Mouse (Mus musculus) intestine, embryonic 15.5 days (tissue): ENCODE measurements around the gene Fxyd5. TPM values are rescaled to one million over a fixed set of nuclear protein-coding genes. Genes with fewer than 3 reads are reported as not detected.
A peak's percentile ranks its signal among the peaks of the same experiment; 100 is the strongest.

Source experiments
- ATAC-seq: fragments of 200-750 bp; cut with Nextera tagmentation; 2 replicates; pipeline ENCODE4 v1.8.0; 2017; ENCODE audit warnings: moderate TSS enrichment, moderate library complexity
- H3K27ac ChIP-seq: fragments of 300-500 bp; sonication (generic); 2 replicates; pipeline ENCODE4 v1.5.1; 2015; ENCODE audit warnings: mild to moderate bottlenecking, inconsistent platforms
- H3K27me3 ChIP-seq: fragments of 300-500 bp; sonication (generic); replicated peaks from 2 replicates; pipeline ENCODE4 v1.6.1; 2015; ENCODE audit warnings: inconsistent platforms
- H3K36me3 ChIP-seq: fragments of 300-500 bp; sonication (generic); 2 replicates; pipeline ENCODE4 v1.6.1; 2015; ENCODE audit warnings: inconsistent platforms
- H3K4me1 ChIP-seq: fragments of 300-500 bp; sonication (generic); replicated peaks from 2 replicates; pipeline ENCODE4 v1.6.1; 2015; ENCODE audit warnings: inconsistent platforms
- H3K4me2 ChIP-seq: fragments of 300-500 bp; sonication (generic); replicated peaks from 2 replicates; pipeline ENCODE4 v1.6.1; 2015; ENCODE audit warnings: mild to moderate bottlenecking, inconsistent platforms
- H3K4me3 ChIP-seq: fragments of 300-500 bp; sonication (generic); replicated peaks from 2 replicates; pipeline ENCODE4 v1.5.1; 2015; ENCODE audit warnings: inconsistent platforms
- H3K9ac ChIP-seq: fragments of 300-500 bp; sonication (generic); 2 replicates; pipeline ENCODE4 v1.6.1; 2015; ENCODE audit warnings: inconsistent platforms
- H3K9me3 ChIP-seq: fragments of 300-500 bp; sonication (generic); 2 replicates; pipeline ENCODE4 v1.6.1; 2016; ENCODE audit warnings: inconsistent platforms
- WGBS: fragments of 180-500 bp; shearing (Covaris S2); methylation state at CpG from one replicate; pipeline ENCODE4 v1.1.7; 2015; 5-methylcytosine and 5-hydroxymethylcytosine counted together
- polyA plus RNA-seq: library from polyadenylated mRNA; unstranded; fragments of >200 nt; fragmentation: Nextera tagmentation; extraction: Ambion mirVana; gene quantifications from 2 replicates; pipeline ENCODE4 v1.2.1, GENCODE M21; 2015

The Fxyd5 gene
- polyA plus RNA-seq, 1 experiment from 2014 or later = 21.7 TPM

DNA sequence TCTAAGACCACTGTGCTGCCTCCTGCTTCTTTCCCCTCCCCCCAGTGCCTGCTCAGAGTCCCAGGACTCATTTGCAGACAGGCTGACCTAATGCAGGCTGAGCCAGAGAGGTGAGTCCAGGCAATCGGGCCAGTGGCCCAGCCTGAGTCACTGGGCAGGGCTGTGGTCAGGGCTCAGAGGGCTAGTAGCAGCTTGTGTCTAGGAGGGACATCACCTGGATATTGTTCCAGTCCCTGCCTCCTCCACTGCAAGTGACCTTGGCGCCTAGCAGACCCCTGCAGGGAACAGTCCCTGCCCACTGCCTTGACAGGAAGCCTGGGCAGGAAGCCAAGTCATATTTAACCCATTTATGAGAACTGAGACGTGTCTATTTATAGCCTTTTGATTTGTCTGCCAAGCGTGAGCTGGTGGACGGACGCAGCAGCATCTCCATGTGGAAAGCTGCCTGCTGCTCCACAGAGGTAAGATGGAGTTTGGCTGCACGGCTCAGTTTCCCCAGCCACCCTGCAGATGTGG is 41.7 kb downstream of the Fxyd5 start:
- no peaks in the 10 kb centered on the region for H3K9me3 ChIP-seq
- no peaks in the 10 kb centered on the region for H3K27me3 ChIP-seq
- H3K4me3 ChIP-seq = no peak overlapping the region
- no peak overlapping the region for H3K9ac ChIP-seq
- H3K27ac ChIP-seq = no peak overlapping the region
- peak; percentile 72 for ATAC-seq
- 17% methylated on average over 7 of the region's 7 CpGs for WGBS
- no peaks in the 10 kb centered on the region for H3K36me3 ChIP-seq
- H3K4me2 ChIP-seq = no peak overlapping the region; the same call in 1 of the 2 replicates
- H3K4me1 ChIP-seq = 0 out of 2 replicates have a peak, but pooled peaks cover 4% of the 10 kb centered on the region

DNA sequence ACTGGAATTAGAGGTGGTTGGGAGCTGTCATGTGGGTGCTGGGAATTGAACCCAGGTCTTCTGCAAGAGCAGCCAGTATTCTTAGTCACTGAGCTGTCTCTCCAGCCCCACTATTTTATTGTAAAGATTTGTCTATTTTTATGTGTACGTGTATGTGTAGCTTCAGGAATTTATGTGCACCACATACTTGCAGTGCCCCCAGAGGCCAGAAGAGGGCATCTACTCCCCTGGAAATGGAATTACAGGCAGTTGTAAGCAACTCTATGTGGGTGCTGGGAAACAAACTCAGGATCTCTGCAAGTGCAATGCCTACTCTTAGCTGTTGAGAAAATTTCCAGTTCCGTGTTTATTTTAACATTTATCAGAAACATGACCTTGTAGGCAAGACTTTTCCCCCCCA is 45.8 kb downstream of the Fxyd5 start:
- 96% methylated on average over 2 of the region's 2 CpGs for WGBS
- H3K4me2 ChIP-seq = no peak overlapping the region
- H3K9me3 ChIP-seq = no peaks in the 10 kb centered on the region

DNA sequence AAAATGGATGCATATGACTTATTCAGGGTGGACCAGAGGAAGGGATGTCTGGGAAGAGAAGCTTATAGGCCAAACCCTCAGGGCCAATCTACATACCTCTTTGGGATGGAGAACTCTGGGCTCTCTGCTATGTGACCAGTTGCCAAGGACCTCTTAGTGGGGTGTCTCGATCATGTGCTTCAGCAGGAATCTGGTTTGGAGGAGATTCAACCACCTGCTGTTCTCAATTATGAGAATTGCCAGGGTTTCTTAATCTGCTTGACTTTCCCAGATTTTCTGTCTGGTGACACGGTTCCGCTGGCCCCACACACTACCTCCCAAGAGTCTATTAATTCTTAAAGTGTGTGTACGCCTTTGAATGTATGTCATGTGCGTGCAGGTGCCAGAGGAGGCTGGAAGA is 48.3 kb downstream of the Fxyd5 start:
- H3K4me2 ChIP-seq = no peak overlapping the region
- H3K9ac ChIP-seq = no peak overlapping the region
- no peak for ATAC-seq
- WGBS = 91% methylated on average over 5 of the region's 5 CpGs
- no peak overlapping the region for H3K27ac ChIP-seq
- no peaks in the 10 kb centered on the region for H3K36me3 ChIP-seq
- H3K4me1 ChIP-seq = no peaks in the 10 kb centered on the region
- H3K27me3 ChIP-seq = no peaks in the 10 kb centered on the region
- H3K9me3 ChIP-seq = no peaks in the 10 kb centered on the region
- H3K4me3 ChIP-seq = no peak overlapping the region

More for the DNA sequence above, 45.8 kb downstream of the Fxyd5 start:
- no peak for ATAC-seq
- Histone ChIP-seq H3K4me1 (0 out of 2 replicates have a peak, but pooled peaks cover 4% of the 10 kb centered on the region), H3K9ac (no peak overlapping the region), H3K27me3 (no peaks in the 10 kb centered on the region), H3K27ac (no peak overlapping the region), H3K4me3 (no peak overlapping the region), H3K36me3 (no peaks in the 10 kb centered on the region)

DNA sequence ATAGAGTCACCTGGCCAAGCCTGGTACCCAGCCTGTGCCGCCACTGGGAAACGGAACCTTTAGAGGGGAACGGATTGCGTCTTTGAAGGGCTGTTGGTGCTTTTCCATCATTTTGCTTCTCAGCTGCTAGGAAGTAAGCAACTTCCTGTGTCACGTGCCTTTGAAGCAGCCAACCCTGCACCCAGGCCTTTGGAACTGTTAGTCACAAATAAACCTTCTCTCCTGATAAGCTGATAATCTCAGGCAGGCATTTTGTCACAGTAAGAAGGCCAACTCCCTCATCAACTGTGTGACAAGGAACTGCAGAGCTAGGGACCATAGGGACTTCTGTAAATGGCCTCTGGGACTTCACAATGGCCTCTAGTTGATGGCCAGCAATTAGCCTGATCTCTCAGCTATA is 50.1 kb downstream of the Fxyd5 start:
- no peak overlapping the region for H3K27ac ChIP-seq
- no peaks in the 10 kb centered on the region for H3K9me3 ChIP-seq
- H3K4me1 ChIP-seq = no peaks in the 10 kb centered on the region
- 79% methylated on average over 5 of the region's 5 CpGs for WGBS
- no peak overlapping the region for H3K4me2 ChIP-seq
- no peaks in the 10 kb centered on the region for H3K36me3 ChIP-seq
- H3K4me3 ChIP-seq = no peak overlapping the region
- ATAC-seq = 0 out of 2 replicates have a peak, but pooled peaks have one; percentile 25
- H3K9ac ChIP-seq = no peak overlapping the region
- no peaks in the 10 kb centered on the region for H3K27me3 ChIP-seq

DNA sequence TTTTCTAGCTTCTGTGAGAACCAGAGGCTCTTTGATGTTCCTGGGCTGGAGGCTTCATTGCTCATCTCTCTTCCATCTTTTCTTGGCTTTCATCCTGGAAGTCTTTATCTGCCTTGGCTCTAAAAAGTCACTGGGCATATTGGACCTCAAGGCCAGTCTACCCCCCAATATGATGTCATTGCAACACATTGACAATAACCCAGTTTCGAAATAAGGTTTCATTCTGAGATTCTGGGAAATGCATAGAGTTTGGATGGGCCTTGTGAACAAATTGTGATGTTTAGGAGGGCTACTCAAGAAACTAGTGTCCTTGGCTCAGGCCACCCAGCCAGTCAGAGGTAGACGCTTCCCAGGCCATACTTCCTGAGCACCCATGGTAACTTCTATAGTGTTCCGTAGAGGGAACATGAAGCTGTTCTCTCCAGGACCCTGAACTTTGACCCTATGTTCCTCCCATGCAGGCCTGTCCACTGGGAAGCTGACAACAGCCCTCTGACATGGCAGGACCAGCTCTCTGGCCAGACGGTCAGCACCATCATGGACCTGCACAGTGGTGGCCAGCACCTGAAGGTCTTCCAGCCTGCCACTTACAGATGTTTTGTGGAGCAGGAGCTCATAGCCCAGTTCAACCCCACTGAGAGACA is 53.6 kb downstream of the Fxyd5 start:
- Histone ChIP-seq H3K4me3 (no peak overlapping the region), H3K4me2 (no peak overlapping the region), H3K9ac (no peak overlapping the region), H3K9me3 (no peaks in the 10 kb centered on the region), H3K4me1 (no peaks in the 10 kb centered on the region), H3K27me3 (no peaks in the 10 kb centered on the region), H3K27ac (no peak overlapping the region), H3K36me3 (no peaks in the 10 kb centered on the region)
- ATAC-seq = no peak
- WGBS = 86% methylated on average over 4 of the region's 4 CpGs

DNA sequence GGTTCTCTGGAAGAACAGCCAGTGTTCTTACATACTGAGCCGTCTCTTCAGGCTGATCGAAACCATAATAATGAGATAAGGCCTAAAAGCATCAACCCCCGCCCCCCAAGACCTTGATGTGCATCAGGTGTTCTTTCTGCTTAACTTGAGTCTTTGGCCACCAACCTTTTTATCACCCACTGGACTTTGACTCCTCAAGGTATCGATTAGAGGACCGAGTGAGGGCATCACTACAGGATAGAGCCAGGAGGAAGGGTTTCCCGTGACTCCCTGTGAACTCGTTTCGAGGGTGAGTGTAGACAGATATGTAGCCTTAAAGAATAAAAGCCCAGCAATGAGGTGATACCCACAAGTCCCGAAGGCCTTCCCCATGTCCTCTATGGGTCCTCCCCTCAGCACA is 56.9 kb downstream of the Fxyd5 start:
- H3K9me3 ChIP-seq = no peaks in the 10 kb centered on the region
- 0 out of 2 replicates have a peak, but pooled peaks have one; percentile 17 for ATAC-seq
- WGBS = 78% methylated on average over 9 of the region's 9 CpGs

More for the DNA sequence above, 56.9 kb downstream of the Fxyd5 start:
- Histone ChIP-seq H3K27me3 (no peaks in the 10 kb centered on the region), H3K4me2 (no peak overlapping the region), H3K9ac (no peak overlapping the region), H3K36me3 (no peaks in the 10 kb centered on the region), H3K27ac (no peak overlapping the region), H3K4me1 (no peaks in the 10 kb centered on the region), H3K4me3 (no peak overlapping the region)

Other genes with a start within 250 kb of the Fxyd5 start
- 10.9 and 15.5 TPM in 2 replicates for gene Ffar2, start 218.7 kb downstream of the Fxyd5 start, polyA plus RNA-seq
- gene Ffar3, start 186.3 kb downstream of the Fxyd5 start, polyA plus RNA-seq = 0.54 and 0.83 TPM in 2 replicates
- gene Ffar1, start 180.9 kb downstream of the Fxyd5 start, polyA plus RNA-seq = 0.25 and 0.27 TPM in 2 replicates
- 0.38 and 0.59 TPM in 2 replicates for gene Cd22, start 162.1 kb downstream of the Fxyd5 start, polyA plus RNA-seq
- 0.24 and 0.40 TPM in 2 replicates for gene Mag, start 127.6 kb downstream of the Fxyd5 start, polyA plus RNA-seq
- not detected in 2 replicates for gene Hamp2, start 117.8 kb downstream of the Fxyd5 start, polyA plus RNA-seq
- gene Hamp, start 98.4 kb downstream of the Fxyd5 start, polyA plus RNA-seq = 0.41 TPM in 1 of 2 replicates, not detected in the other
- gene Usf2, start 85.7 kb downstream of the Fxyd5 start, polyA plus RNA-seq = 17.5 and 18.1 TPM in 2 replicates
- 146 and 163 TPM in 2 replicates for gene Lsr, start 69.0 kb downstream of the Fxyd5 start, polyA plus RNA-seq
- gene Fam187b, start 68.7 kb downstream of the Fxyd5 start, polyA plus RNA-seq = 10.1 and 11.4 TPM in 2 replicates
- 20.3 and 20.7 TPM in 2 replicates for gene Fxyd7, start 9.0 kb upstream of the Fxyd5 start, polyA plus RNA-seq
- gene Fxyd1, start 14.7 kb upstream of the Fxyd5 start, polyA plus RNA-seq = 64.5 and 80.1 TPM in 2 replicates
- 1.5 TPM in 2 replicates for gene Lgi4, start 16.9 kb upstream of the Fxyd5 start, polyA plus RNA-seq
- gene Fxyd3, start 34.2 kb upstream of the Fxyd5 start, polyA plus RNA-seq = 70.8 and 77.4 TPM in 2 replicates
- 37.9 and 47.0 TPM in 2 replicates for gene Hpn, start 72.8 kb upstream of the Fxyd5 start, polyA plus RNA-seq
- gene Scn1b, start 84.5 kb upstream of the Fxyd5 start, polyA plus RNA-seq = 1.6 and 1.8 TPM in 2 replicates
- 41.6 and 44.2 TPM in 2 replicates for gene Gramd1a, start 113.4 kb upstream of the Fxyd5 start, polyA plus RNA-seq
- not detected in 2 replicates for gene Scgb2b2, start 248.0 kb upstream of the Fxyd5 start, polyA plus RNA-seq
- not detected in 2 replicates for gene Scgb1b2, start 249.3 kb upstream of the Fxyd5 start, polyA plus RNA-seq